Mouse (Mus musculus) brain, embryonic 14.5 days (tissue): ENCODE results near the gene Rnf39.

ENCODE experiments used
- CTCF ChIP-seq: fragments of 200-500 bp; IDR thresholded peaks from 2 replicates; pipeline ENCODE4 v1.5.1; 2012; ENCODE audit warnings: inconsistent platforms, mild to moderate bottlenecking, moderate library complexity, borderline replicate concordance; ENCODE audit not compliant: insufficient read depth, insufficient read length; ENCODE audit errors: extremely low read depth
- POLR2A ChIP-seq: fragments of 200-500 bp; IDR thresholded peaks from 2 replicates; pipeline ENCODE4 v1.6.1; 2012; ENCODE audit warnings: mild to moderate bottlenecking, inconsistent platforms, borderline replicate concordance; ENCODE audit not compliant: poor library complexity, insufficient read depth, insufficient read length, severe bottlenecking; ENCODE audit errors: extremely low read depth

GRCm38 (mm10) chr17:36981221-36981813 lies 38.6 kb downstream of the Rnf39 start, which contains the start of gene 2410137M14Rik:
- TF ChIP-seq CTCF (no peak), POLR2A (no peak)
